Mouse (Mus musculus) gastrocnemius, postnatal 25 days (tissue): ENCODE measurements at regions not wholly inside any gene's neighbourhood (a gene's known extent, or its start where the extent isn't known, plus 50 kb on each side); places are given as distances from the start of the nearest gene placed in this dataset.

Experiments
- DNase-seq: peaks from one replicate; pipeline ENCODE4 v3.0.0; 2022

DNA sequence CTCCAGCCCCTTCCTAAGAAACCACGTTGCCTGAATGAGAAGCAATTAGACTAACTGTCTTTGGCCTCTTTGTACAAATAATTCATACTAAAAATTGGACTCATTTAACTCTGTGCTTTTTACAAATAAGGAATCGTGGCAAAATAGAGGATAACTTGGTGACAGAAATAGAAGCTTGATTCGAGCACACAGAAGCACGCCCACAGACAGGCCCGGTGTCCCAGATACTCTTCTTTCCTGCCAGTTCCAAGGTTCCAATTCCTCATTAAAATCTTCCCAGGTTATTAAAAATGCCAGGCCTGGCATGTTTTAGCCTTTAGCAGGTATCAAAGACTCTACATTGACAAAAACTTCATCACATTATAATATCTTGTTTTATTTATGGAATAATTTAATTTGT is 96.2 kb upstream of the Rxylt1 start:
- no peak for DNase-seq

GRCm38 (mm10) chr10:122185152-122185745 is 88.1 kb upstream of the Rxylt1 start:
- no peak for DNase-seq

DNA sequence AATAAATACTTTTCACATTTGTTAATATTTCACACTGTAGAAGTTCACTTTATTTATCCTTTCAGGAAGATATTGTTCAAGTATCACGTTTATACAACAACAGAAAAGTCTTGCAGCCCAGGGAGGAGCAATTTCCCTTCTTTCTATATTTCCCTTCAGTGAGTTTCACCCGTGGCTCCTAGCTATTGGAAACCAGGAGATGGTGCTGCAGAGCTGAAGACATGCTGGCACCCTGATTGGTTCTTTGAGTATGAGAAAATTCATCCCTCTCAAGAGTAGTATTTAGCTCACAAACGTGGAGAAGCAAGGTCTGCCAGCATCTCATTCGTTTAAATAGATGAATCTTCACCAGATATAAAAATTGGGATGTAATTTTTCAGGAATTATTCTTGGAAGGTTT is 85.9 kb upstream of the Rxylt1 start:
- DNase-seq, result no peak

- no peak for DNase-seq
Observed at GRCm38 (mm10) chr10:122149038-122149437, 51.9 kb upstream of the Rxylt1 start.

DNA sequence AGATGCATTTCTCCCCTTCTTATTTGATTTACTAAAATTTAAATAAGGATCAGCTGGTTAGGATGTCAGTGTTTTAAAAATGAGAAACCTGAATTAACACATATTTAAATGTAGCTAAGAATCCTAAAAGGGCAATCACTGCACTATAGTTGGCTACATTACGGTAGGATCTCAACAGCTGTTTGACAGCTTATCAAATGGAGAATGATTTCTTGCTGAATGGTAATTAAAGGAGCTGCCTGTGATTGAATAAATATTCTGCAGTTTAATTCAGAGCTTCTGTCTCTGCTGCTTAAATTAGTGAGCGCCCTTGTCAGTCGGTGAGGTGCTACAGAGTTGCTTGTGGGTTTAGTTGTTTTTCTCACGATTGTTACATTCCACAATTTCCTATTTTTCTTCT is 51.4 kb upstream of the Rxylt1 start:
- DNase-seq, result no peak
